Mouse (Mus musculus): ENCODE results near the gene Rrp36.

DNA sequence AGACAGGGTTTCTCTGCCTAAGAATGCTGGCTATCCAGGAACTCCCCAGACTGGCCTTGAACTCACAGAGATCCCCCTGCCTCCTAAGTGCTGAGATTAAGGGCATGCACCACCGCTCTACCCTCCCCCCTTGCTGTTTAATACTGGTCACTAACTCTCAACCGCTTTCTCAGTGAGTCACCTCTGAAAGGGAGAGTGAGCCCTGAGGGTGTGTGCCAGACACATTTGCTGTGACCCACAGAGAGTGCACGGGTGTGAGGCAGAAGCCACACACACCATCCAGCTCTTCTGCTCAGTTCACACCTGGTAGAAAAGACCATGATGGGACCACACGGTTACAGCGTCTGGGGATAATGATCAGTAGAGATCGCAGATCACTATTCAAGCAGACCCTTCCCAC lies 24.4 kb upstream of the Rrp36 start:
- no peak for TF ChIP-seq ZNF384 (IDR thresholded peaks at IDR 0.05; ENCODE audit: low read depth, low read length)
- no peak for TF ChIP-seq MAFK (IDR thresholded peaks at IDR 0.05; ENCODE audit: insufficient read depth, low read depth, low read length)
- TF ChIP-seq CHD2 (IDR thresholded peaks at IDR 0.05; ENCODE audit: low read depth, low read length), result no peak

All from ES-E14 (cell line).